Mouse (Mus musculus): ENCODE results near the gene Hnrnpm.
"Not testable (repeated sequence)": the region's sequence is repeated elsewhere in the genome, so short reads cannot be mapped to it uniquely, and the experiment has no call there.

Hnrnpm gene

GRCm38 (mm10) chr17:33686760-33687159, at the start of gene Hnrnpm:
Gene Hnrnpm (minus strand): TSS chr17:33686860.
- no peak for DNase-seq (ENCODE audit: low read depth, low spot score)

GRCm38 (mm10) chr17:33733526-33733925, 46.9 kb upstream of the Hnrnpm start:
- not testable (repeated sequence) for DNase-seq (ENCODE audit: low read depth, low spot score)

DNA sequence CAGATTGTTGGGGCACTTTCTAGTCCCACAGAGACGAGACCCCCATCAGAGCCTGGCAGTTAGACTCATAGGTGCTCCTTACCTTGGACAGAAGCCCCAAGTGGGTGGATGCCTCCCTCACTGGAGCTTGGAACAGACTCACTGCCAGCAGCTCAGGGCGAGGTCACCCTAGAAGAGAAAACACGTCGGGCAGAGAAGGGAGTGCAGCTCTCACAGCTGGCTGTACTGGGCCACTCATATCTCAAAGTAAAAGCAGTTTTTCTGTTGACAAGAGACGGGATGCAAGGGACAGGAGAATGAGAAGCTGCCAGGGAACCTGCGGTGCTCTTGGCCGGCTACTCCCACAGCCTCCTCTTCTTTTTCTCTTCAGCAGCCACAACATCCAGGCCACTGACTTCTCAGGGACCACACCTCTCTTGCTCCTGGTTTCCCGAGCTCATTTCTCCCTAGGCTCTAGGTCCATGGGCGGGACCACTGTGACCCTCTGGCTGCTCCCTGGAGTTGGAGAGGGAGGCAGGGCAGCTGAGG, 46.0 kb upstream of the Hnrnpm start:
- not testable (repeated sequence) for DNase-seq (ENCODE audit: low read depth, low spot score)

DNA sequence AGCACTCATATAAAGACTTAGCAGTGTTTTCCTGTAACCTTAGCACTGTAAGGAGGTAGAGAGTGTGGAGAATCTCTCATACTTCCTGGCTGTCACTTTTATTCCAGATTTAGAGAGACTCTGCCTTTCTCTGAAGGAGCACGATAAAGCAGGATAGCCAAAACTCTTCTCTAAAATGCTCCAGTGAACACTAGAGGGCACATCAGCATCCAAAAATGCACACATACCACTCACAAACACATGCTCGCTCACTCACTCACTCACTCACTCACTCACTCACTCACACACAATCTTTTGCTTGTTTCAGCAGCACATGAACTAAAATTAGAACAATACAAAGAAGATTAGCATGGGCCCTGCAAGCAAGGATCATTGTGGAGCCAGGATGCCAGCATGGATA, 42.6 kb upstream of the Hnrnpm start:
- DNase-seq (ENCODE audit: low read depth, low spot score), result no peak

DNA sequence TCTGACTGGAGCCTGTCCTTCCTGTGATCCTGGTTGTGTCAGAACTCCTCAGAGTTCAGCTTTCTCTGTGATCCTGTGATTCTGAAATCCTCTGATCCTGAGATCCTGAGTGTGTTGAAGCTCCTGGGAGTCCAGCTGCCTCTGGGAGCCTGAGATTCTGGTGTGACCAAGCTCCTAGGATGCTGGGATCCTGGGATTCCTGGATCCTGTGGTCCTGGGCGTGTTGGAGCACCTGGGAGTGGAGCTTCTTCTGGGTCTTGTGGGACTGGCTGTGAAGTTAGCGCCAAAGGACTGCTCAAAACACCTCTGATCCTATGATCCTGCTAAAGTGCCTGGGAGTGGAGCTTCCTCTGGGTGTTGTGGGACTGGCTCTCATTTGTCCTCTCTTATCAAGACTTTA, 41.7 kb upstream of the Hnrnpm start:
- DNase-seq (ENCODE audit: low read depth, low spot score), result no peak

GRCm38 (mm10) chr17:33719736-33720378, 33.2 kb upstream of the Hnrnpm start:
- DNase-seq (ENCODE audit: low read depth, low spot score), result no peak

DNA sequence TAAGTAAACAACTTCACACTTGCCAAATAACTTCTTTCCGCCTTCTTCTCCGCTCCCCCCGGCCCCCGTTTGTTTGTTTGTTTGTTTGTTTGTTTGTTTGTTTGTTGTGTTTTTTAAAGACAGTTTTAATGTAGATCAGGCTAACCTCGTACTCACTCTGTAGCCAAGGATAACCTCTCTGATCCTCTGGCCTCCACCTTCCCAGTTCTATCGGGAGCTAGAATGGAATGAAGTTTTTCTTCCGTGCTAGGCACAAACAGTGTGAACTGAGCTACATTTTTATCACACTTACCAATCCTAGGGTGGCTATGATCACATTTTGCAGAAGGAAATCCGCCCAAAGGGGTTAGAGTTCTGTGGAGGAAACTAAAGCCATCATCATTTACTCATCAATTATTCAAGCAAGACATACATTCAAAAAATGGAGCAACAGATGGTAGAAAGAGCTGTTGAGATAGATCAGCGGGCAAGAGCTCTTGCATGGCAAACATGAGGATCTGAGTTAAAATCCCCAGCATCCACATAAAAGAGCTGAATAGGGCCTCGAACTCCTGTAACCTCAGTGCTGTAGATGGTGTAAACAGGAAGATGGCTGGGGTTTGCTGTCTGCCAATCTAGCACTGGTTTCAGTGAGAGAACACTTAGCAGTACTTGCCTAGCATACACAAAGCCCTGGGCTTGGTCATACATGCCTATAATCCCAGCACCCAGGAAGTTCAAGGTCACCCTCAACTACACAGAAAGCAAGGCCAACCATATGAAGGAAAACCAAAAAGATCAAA, 32.5 kb upstream of the Hnrnpm start:
- no peak for DNase-seq (ENCODE audit: low read depth, low spot score)

DNA sequence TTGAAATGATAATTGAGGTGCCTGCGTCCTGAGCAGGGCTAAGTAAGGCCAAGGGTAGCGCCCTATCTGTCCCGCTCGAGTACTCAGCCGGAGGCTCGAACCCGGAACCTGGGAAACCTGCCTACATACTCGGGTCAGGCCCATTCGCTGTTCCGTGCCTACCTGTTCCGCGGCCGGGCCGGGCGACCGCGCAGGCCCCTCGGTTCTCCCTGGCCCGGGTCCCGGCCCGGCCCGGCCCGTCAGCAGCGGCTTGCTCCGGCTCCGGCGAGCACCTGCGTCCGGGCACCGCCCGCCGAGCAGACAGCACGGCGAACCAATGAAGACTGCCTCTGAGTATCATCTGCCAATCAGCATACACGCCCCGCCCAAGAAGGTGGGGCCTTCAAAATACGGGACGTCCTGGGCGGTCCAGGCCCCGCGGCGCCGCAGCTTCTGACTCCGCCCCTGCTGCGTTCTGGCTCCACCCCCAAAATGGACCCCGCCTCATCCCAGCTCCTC, 31.8 kb upstream of the Hnrnpm start, which contains the start of gene March2:
Gene March2 (minus strand): TSS at position 287 of the 498 bp plus-strand sequence.
- DNase-seq (ENCODE audit: low read depth, low spot score), result peak; percentile 97

DNA sequence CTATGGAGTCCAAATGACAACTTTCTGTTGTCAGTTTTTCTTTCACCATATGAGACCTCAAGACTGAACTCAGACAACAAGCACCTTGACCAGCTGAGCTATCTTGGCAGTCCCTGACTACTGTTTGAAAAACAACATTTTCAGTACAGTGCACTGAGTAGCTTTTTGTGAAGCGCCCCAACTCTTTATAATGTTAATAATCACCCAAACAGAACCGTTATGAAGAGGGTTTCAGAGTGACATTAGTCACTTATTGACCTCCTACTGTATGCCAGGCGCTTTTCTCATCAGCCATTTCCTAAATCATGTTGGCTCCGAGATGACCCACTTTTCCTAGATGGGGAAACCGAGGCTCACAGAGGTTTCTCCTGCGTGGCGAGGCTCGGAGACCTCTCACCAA, 31.3 kb upstream of the Hnrnpm start:
- DNase-seq (ENCODE audit: low read depth, low spot score), result no peak

DNA sequence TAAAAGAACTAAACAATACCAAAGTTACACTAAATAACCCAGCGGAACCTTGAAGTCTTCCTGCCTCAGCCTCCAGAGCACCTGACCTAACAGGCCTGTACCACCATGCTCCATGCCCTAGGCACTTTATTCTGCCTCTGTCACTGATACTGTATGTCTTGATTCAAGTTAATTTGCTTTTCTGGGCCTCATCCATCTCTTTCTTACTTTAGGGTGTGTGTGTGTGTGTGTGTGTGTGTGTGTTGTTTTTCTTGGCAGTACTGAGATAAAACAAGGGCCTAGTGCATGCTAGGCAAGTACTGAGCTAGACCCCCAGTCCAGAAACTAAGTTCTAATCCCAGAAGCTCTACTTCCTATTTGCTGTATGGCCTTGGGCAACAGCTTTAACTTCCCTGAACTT, 30.6 kb upstream of the Hnrnpm start:
- DNase-seq (ENCODE audit: low read depth, low spot score), result no peak

DNA sequence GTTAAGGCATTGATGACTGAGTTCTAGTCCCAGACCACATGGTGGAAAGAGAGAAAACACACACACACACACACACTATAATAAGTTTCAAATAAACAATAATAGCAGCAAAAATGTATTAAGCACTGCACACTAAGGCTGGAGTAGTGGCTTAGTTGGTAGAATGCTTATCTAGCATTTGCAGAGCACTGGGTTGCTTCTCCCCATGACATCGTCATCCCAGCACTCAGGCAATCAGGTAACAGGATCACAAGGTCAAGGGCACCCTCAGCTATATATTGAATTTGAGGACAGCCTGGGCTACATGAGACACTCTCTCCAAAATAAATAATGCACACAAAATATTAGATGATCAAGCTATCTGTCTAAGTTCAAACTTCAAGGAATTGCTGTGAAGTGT, 28.1 kb upstream of the Hnrnpm start:
- no peak for DNase-seq (ENCODE audit: low read depth, low spot score)

- DNase-seq (ENCODE audit: low read depth, low spot score), result no peak
Observed at GRCm38 (mm10) chr17:33713271-33713670, 26.6 kb upstream of the Hnrnpm start.

GRCm38 (mm10) chr17:33709834-33710233, 23.2 kb upstream of the Hnrnpm start:
- DNase-seq (ENCODE audit: low read depth, low spot score), result no peak

DNA sequence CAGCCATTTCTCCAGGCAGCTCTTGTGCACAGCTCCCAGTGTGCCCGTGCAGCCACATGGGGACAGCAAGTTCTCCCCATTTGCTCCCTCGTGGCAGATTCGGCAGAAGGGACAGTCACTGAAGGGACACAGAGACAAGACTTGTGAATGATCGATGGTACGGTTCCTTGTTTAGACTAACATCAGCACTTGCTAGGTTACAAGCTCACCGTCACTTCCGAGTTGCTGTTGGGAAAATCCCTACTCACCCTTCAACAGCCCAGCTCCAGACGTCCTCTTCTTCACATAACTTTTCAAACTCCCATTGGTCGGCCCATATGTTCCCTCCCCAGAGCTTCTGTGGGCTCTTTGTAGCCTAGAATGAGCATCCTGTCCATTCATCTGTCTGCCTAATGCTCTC, 16.4 kb upstream of the Hnrnpm start:
- DNase-seq (ENCODE audit: low read depth, low spot score), result no peak

DNA sequence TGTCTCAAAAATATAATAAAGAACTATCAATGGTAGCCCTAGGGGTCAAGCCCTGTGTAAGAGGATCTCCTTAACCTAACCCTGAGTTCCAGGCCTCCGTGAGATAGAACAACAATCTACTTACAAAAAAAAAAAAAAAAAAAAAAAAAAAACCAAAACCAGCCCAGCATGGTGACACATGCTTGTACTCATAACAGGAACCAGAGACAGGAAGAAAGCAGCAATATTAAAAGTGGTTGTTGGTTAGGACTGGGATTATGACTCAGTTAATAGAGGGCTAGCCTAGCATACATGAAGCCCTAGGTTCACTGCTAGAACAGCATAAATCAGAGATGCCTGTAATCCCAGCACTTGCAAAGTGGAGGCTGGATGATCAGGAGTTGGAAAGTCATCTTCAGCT, 15.5 kb upstream of the Hnrnpm start:
- no peak for DNase-seq (ENCODE audit: low read depth, low spot score)

DNA sequence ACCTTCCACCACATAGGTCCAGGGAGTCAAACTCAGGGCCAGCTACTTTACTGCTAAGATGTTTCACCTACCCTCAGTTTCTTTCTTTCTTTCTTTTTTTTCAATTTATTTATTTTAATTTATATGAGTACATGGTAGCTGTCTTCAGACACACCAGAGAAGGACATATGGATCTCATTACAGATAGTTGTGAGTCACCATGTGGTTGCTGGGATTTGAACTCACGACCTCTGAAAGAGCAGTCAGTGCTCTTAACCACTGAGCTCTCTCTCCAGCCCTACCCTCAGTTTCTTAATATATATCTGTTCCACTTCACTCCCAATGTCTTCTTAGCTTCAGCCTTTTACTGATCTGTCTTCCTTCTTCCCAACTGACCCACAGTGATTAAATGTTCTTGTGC, 8.8 kb upstream of the Hnrnpm start:
- no peak for DNase-seq (ENCODE audit: low read depth, low spot score)

DNA sequence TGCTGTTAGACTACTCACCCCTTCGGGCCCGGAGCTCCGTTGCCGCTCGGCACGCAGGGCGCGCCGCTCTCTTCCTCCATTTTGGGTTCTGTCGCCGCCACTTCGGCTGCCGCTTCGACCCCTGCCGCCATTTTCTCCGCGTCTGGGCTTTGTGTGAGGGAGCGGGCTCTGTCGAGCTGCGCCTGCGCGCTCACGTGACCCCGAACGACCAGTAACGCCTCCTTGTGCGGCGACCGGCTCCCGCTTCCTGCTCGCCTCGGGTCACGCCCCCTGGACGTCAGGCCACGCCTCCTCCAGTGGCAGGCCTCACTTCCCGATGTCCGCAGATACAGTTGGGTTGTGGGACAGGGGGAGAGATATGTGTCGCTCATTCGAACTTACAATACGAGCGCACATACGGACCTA, 1.4 kb downstream of the Hnrnpm start:
- peak; percentile 97 for DNase-seq (ENCODE audit: low read depth, low spot score)

- DNase-seq (ENCODE audit: low read depth, low spot score), result peak; percentile 51
Observed at GRCm38 (mm10) chr17:33684671-33685231, 1.9 kb downstream of the Hnrnpm start.

GRCm38 (mm10) chr17:33681767-33682166, 4.9 kb downstream of the Hnrnpm start:
- DNase-seq (ENCODE audit: low read depth, low spot score), result no peak

DNA sequence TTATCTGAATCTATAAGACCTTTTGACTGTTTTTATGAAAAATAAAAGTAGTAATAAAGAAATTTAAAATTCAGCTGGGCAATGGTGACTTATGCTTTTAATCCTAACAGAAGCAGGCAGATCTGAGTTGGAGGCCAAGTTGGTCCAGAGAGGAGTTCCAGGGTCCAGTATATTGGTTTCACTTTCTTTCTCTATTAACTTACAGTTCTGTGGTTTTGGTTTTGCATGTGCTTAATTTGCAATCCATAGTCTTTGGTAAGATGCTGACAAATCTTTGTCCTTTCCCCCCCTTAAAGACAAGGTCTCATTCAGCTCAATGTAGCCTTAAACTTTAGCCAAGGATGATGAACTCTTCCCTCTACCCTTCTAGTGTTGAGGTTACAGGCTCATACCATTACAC, 7.9 kb downstream of the Hnrnpm start:
- DNase-seq (ENCODE audit: low read depth, low spot score), result no peak

DNA sequence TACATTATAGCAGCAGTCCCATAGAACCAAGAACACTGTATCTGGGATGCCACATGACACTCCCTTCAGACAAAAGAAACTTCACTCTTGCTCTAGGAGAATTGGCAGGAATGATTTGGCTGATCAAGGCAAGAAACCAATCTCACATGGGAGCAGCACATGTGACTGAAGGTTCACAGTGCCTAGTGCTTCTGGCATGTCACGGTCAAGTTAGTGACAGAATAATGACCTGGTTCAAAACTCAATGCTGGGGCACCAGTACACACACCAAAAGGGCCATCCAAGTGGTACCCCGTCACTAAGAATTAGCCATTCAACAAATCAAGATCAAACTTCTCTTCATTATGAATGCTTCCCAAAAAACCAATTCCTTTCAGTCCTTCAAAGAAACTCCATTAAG, 10.6 kb downstream of the Hnrnpm start:
- DNase-seq (ENCODE audit: low read depth, low spot score), result no peak

- DNase-seq (ENCODE audit: low read depth, low spot score), result no peak
Observed at GRCm38 (mm10) chr17:33675452-33675851, 11.2 kb downstream of the Hnrnpm start.

All from forelimb bud, embryonic 11.5 days (tissue).